Mouse (Mus musculus) thymus, postnatal 14 days (tissue): ENCODE measurements around the gene Ajap1.

Experiments used
- DNase-seq: peaks from one replicate; pipeline ENCODE4 v3.0.0; 2021

Ajap1 gene

DNA sequence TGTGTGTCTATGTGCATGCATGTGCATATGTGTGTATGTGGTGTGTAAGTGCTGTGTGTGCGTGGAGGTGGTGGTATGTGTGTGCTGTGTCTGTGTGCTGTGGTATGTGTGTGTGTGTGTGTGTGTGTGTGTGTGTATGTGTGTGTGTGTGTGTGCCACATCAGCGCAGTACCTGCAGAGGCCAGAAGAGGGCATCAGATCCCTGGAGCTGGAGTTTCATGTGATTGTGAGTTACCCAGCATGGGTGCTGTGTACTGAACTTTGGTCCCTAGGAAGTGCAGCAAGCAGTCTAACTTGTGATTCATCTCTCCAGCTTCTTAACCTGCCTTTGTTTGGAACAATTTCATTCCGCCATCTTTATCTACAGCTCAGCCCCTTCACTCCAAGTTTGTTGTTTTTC is 137.6 kb downstream of the Ajap1 start:
- DNase-seq: no peak

DNA sequence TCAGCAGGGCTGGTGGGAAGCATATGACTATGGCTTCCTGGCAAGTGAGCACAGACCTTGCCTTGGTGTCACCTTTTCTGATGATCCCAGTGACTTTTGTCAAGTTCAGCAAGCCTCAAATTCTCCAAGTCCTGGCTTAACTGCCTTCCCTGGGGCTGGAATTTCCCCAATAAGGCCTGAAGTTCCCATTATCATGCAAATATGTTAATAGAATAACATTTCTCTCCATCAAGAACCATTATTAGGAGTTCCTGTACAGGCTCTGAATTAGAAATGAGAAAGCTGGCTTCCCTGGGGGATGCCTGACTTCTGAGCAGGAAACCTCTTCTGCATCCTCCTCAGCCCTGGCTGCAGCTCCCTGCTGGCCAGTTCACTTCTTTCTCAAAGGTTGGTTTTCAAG is 141.7 kb downstream of the Ajap1 start:
- no peak for DNase-seq

DNA sequence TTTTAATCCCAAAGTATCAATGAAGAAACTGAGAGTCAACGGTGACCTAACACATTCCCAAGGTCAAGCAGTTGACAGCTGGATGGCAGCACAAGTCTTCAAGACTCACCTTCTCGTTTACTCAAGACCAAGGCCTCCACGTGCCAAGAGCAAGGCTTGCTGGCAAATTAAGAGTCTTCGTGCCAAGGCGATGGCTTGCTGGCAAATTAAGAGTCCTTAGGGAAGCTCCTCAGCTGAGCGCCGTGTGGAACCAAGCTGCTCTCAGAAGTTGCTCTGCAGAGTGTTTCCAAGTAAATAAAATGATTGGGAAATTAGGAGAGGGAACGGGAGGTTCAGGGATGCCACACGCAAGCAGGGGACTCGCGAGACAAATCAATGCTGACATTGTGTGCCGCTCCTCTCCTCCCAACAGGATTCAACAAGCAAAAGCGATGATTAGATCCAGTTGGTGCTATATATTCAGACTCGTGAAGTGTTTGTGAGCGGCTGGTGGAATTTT is 147.3 kb downstream of the Ajap1 start:
- no peak for DNase-seq

DNA sequence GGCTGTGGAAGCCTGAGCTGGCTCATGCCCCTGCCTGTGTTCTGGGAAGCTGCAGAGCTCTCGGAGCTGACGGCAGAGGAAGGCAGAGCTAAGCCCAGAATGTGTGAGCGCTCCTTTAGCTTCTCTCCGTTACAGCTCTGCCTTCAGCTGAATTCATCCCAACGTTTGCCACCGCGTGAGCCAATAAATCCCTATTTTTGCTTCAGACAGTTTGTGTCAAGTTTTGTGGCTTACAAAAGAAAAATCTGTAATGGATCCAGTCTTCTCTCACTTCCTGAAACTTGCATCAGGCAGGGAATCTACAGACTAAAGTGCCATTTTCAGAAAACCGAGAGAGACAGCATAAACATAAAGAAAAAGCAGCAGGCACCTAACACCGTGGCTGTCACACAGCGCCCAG is 154.8 kb downstream of the Ajap1 start:
- no peak for DNase-seq
